Mouse (Mus musculus) limb, embryonic 11.5 days (tissue): ENCODE data around the gene Tbx21. TPM values are rescaled to one million over a fixed set of nuclear protein-coding genes. Genes with fewer than 3 reads are reported as not detected.
A peak's percentile ranks its signal among the peaks of the same experiment; 100 is the strongest.

Source experiments
- ATAC-seq: fragments of 200-750 bp; cut with Nextera tagmentation; 2 replicates; pipeline ENCODE4 v1.8.0; 2017; ENCODE audit warnings: low read depth; ENCODE audit not compliant: insufficient number of reproducible peaks, low FRiP score, low TSS enrichment
- DNase-seq: peaks from one replicate; pipeline ENCODE4 v3.0.0-alpha.2; 2015; ENCODE audit warnings: low spot score
- H3K27ac ChIP-seq: fragments of 300-500 bp; sonication (generic); replicated peaks from 2 replicates; pipeline ENCODE4 v1.5.1; 2014; ENCODE audit warnings: low read depth, mild to moderate bottlenecking, low read length
- H3K27me3 ChIP-seq: fragments of 300-500 bp; sonication (generic); 2 replicates; pipeline ENCODE4 v1.6.1; 2014; ENCODE audit warnings: mild to moderate bottlenecking, low read length, mixed read lengths; ENCODE audit not compliant: control insufficient read depth, insufficient read depth
- H3K36me3 ChIP-seq: fragments of 300-500 bp; sonication (generic); 2 replicates; pipeline ENCODE4 v1.6.1; 2014; ENCODE audit warnings: mild to moderate bottlenecking, low read length, moderate library complexity, mixed read lengths; ENCODE audit not compliant: control insufficient read depth, insufficient read depth
- H3K4me1 ChIP-seq: fragments of 300-500 bp; sonication (generic); 2 replicates; pipeline ENCODE4 v1.6.1; 2014; ENCODE audit warnings: low read length, mixed read lengths; ENCODE audit not compliant: control insufficient read depth, insufficient read depth
- H3K4me2 ChIP-seq: fragments of 300-500 bp; sonication (generic); 2 replicates; pipeline ENCODE4 v1.6.1; 2014; ENCODE audit warnings: low read depth, mild to moderate bottlenecking, moderate library complexity; ENCODE audit not compliant: severe bottlenecking
- H3K4me3 ChIP-seq: fragments of 300-500 bp; sonication (generic); 2 replicates; pipeline ENCODE4 v1.5.1; 2014; ENCODE audit warnings: low read depth, low read length
- H3K9ac ChIP-seq: fragments of 300-500 bp; sonication (generic); 2 replicates; pipeline ENCODE4 v1.6.1; 2014; ENCODE audit warnings: mild to moderate bottlenecking, low read length
- H3K9me3 ChIP-seq: fragments of 300-500 bp; sonication (generic); 2 replicates; pipeline ENCODE4 v1.6.1; 2016; ENCODE audit warnings: low read length; ENCODE audit not compliant: control insufficient read depth
- WGBS: fragments of 180-500 bp; shearing (Covaris S2); extraction: QIAGEN DNeasy Blood & Tissue Kit; methylation state at CpG from one replicate; pipeline ENCODE4 v1.1.7; 2014; 5-methylcytosine and 5-hydroxymethylcytosine counted together
- polyA plus RNA-seq: library from polyadenylated mRNA; unstranded; fragments of >200 nt; fragmentation: Nextera tagmentation; extraction: Ambion mirVana; gene quantifications from 2 replicates; pipeline ENCODE4 v1.2.1, GENCODE M21; 2014

Gene Tbx21
- not detected in 2 replicates for polyA plus RNA-seq

DNA sequence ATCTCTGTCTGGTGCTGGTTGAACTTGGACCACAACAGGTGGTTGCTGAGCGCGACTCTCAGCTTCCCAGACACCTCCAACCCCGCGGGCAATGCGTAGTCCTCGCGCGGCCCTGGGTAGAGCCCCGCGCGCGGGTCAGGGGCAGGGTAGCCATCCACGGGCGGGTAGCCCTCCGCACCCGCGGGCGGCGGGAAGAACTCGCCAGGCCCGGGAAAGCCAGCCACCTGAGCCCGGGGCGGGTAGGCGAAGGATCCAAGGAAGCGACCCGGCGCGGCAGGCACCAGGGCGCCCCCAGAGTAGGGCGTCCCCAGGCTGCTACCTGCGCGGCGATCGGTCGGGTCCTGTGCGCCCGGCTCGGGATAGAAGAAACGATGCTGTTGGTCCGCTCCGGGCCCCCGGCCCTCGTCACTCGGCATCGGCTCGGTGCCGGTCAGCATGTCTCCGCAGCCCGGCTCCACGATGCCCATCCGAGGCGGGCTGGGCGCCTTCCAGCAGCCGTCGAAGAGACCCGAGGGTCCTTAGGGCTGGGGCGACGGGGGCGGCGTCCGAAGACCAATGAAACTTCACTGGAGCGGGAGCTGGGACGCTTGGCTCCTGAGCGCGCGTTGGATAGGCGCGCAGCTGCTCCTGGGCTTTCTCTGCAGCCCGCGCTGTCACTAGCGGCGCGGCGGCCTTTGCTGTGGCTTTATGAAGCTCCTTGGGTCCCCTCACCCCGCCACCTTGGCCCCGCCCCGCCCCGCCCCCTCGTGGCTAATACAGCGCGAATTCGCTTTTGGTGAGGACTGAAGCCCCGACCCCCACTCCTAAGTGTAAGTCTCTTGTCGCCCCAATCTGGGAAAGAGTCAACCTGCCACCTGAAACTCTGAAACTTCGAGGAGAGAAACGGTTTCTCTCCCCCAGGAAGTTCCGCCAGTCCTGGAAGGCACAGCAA, at the start of gene Tbx21:
Tbx21 (minus strand) TSS at position 661 of the 931 bp plus-strand sequence.
- peaks cover 4% of the 10 kb centered on the region; the same call in 1 of the 2 replicates for H3K4me1 ChIP-seq
- H3K4me3 ChIP-seq, result peak within 1 kb of the TSS; percentile 33
- H3K4me2 ChIP-seq, result peak within 1 kb of the TSS; percentile 60
- H3K9ac ChIP-seq, result peak within 1 kb of the TSS; percentile 35; the same call in 1 of the 2 replicates
- peaks cover 55% of the 10 kb centered on the region for H3K27me3 ChIP-seq
- H3K36me3 ChIP-seq, result no peaks in the 10 kb centered on the region
- 1% methylated on average over 83 of the region's 87 CpGs for WGBS
- peak; percentile 56 for DNase-seq
- H3K27ac ChIP-seq, result no peak within 1 kb of the TSS
- H3K9me3 ChIP-seq, result no peaks in the 10 kb centered on the region
- peak; percentile 42; the same call in 1 of the 2 replicates for ATAC-seq

DNA sequence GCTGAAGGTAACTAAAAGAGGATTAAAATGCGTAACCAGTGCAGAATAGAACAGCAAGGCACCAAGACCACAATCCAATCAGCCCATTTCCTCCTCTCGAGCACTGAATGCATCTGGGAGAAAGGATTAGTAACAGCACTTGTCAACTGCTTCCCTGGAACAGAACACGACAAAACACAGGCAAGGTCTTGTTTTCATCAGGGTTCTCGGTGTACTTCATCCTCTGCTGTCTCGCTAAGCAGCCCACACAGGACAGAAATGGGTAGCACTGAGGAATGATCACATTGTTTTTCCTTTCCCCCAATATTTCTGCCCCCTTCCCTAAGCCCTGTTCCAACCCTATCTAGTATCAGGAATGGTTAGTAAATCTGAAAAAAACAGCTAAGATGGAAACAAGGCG, 45.2 kb upstream of the Tbx21 start:
- Histone ChIP-seq H3K27me3 (no peaks in the 10 kb centered on the region), H3K9ac (no peak overlapping the region), H3K4me2 (no peak overlapping the region), H3K4me3 (no peak overlapping the region), H3K9me3 (no peaks in the 10 kb centered on the region), H3K27ac (no peak overlapping the region), H3K4me1 (no peaks in the 10 kb centered on the region), H3K36me3 (peaks cover 40% of the 10 kb centered on the region)
- ATAC-seq (no peak), DNase-seq (no peak)
- WGBS, result 85% methylated on average over 6 of the region's 6 CpGs

DNA sequence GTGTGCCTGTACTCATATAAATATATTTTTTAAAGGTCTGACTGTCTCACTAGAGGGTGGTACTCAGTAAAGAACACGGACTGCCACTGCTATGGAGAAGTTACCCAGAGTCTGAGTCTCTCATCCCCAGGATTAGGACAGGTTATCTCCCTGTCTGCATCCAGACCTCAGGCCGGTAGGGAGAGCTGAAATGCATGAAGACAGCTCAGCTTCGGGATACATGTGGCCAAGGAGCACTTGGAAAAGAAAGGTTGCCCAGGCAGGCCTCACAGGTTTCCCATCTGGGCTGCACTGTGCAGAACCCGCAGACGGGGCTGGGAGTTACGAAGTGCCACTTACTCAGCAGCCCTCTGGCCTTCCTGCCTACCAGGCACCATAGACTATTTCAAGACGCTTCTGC, 41.9 kb upstream of the Tbx21 start:
- WGBS, result 84% methylated on average over 7 of the region's 7 CpGs
- H3K4me2 ChIP-seq, result no peak overlapping the region

DNA sequence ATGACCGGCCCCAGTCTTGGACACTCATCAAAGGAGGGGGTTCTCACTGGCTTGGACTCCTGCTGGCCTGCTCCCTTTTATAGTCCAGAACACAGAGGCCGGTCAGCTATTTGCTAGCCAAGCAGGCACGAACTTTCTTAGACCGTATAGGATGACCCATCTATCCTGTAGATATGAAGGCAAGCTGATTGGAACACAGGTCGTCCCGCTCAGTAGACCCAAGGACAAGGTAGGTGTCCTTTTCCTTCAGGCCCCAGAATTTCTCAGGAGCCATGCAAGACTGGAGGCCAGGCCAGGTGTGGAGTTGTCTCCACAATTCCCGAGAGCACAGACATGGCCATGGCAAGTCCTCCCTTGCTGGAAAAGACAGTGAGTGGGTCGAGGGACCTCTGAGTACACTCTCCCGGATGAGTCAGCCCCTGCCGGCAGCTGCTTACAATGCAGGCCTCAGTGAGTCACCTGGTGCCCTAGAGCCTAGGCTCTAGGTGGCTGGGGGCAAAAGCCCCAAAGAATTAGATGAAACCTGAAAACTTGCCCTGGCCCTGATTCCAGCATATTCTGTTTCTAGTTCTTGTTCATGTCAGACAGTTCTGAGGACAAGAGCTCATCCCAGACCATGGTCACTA, 37.6 kb upstream of the Tbx21 start:
- no peak for ATAC-seq
- no peak overlapping the region for H3K27ac ChIP-seq
- peaks cover 2% of the 10 kb centered on the region; the same call in 1 of the 2 replicates for H3K36me3 ChIP-seq
- H3K4me2 ChIP-seq, result peak overlapping the region; percentile 75; the same call in 1 of the 2 replicates
- 23% methylated on average over 10 of the region's 10 CpGs for WGBS
- H3K9ac ChIP-seq, result no peak overlapping the region
- DNase-seq, result peak; percentile 52
- H3K9me3 ChIP-seq, result no peaks in the 10 kb centered on the region
- H3K4me1 ChIP-seq, result peaks cover 26% of the 10 kb centered on the region
- no peaks in the 10 kb centered on the region for H3K27me3 ChIP-seq
- H3K4me3 ChIP-seq, result no peak overlapping the region

More for the DNA sequence above, 41.9 kb upstream of the Tbx21 start:
- no peaks in the 10 kb centered on the region for H3K9me3 ChIP-seq
- no peak for DNase-seq
- H3K36me3 ChIP-seq, result peaks cover 13% of the 10 kb centered on the region
- H3K4me1 ChIP-seq, result peaks cover 9% of the 10 kb centered on the region
- H3K27me3 ChIP-seq, result no peaks in the 10 kb centered on the region
- no peak overlapping the region for H3K27ac ChIP-seq
- no peak overlapping the region for H3K9ac ChIP-seq
- no peak for ATAC-seq
- H3K4me3 ChIP-seq, result no peak overlapping the region

DNA sequence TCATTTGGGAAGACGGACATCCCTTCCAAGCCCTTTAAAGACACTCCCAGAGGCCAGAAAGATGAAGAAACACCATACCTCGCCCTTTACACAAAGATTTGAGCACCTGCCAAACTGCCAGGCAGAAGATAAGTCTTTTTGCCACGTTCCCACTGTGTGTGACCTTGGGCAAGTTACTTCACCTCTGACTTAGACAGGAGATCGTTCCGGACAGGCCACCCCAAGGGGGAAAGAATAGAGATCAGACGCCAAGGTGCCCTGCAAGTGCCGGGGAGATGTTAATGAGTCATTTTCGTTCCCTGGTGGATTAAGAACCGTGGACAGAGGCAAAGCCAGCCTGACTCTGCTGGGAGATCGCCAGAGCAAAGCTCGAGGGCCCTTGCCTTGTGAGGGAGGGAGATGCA, 36.9 kb upstream of the Tbx21 start:
- H3K9ac ChIP-seq, result no peak overlapping the region

DNA sequence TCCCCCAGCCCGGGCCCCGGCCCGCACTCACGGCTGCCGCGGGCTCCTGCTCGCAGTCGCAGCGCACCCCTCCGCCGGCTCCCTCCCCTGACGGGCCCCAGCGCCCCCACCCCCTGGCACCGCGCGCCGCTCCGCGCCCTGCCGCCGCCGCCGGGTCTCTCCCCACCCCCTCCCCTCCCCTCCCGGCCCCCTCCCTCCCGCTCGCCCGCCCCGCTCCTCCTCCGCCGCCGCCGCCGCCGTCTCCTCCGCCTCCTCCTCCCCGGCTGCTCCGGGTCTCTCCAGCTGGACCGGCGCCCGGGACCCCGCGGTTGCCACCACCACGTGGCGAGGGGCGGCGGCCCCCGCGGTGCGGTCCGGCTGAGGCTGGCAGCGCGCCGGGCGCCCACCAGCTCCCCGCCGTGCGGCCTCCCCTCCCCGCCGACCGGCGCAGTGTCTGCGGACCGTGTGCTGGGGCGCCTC, 36.2 kb upstream of the Tbx21 start, which contains the start of gene Tbkbp1:
Tbkbp1 (minus strand) TSS at position 153 of the 459 bp plus-strand sequence.
- Histone ChIP-seq H3K4me3 (peak within 1 kb of the TSS; percentile 62), H3K4me2 (peak within 1 kb of the TSS; percentile 75), H3K4me1 (peaks cover 26% of the 10 kb centered on the region), H3K36me3 (no peaks in the 10 kb centered on the region), H3K27ac (peak within 1 kb of the TSS; percentile 93), H3K9me3 (no peaks in the 10 kb centered on the region), H3K27me3 (no peaks in the 10 kb centered on the region), H3K9ac (peak within 1 kb of the TSS; percentile 80)
- no peak for ATAC-seq
- 0% methylated on average over 27 of the region's 64 CpGs for WGBS
- DNase-seq, result peak; percentile 61

More for the DNA sequence above, 36.9 kb upstream of the Tbx21 start:
- Histone ChIP-seq H3K36me3 (peaks cover 2% of the 10 kb centered on the region; the same call in 1 of the 2 replicates), H3K27me3 (no peaks in the 10 kb centered on the region), H3K9me3 (no peaks in the 10 kb centered on the region), H3K27ac (no peak overlapping the region), H3K4me1 (peaks cover 26% of the 10 kb centered on the region), H3K4me3 (peak overlapping the region; percentile 62; the same call in 1 of the 2 replicates), H3K4me2 (peak overlapping the region; percentile 75; the same call in 1 of the 2 replicates)
- ATAC-seq (no peak), DNase-seq (peak; percentile 58)
- WGBS, result under 1% methylated on average over 11 of the region's 11 CpGs

DNA sequence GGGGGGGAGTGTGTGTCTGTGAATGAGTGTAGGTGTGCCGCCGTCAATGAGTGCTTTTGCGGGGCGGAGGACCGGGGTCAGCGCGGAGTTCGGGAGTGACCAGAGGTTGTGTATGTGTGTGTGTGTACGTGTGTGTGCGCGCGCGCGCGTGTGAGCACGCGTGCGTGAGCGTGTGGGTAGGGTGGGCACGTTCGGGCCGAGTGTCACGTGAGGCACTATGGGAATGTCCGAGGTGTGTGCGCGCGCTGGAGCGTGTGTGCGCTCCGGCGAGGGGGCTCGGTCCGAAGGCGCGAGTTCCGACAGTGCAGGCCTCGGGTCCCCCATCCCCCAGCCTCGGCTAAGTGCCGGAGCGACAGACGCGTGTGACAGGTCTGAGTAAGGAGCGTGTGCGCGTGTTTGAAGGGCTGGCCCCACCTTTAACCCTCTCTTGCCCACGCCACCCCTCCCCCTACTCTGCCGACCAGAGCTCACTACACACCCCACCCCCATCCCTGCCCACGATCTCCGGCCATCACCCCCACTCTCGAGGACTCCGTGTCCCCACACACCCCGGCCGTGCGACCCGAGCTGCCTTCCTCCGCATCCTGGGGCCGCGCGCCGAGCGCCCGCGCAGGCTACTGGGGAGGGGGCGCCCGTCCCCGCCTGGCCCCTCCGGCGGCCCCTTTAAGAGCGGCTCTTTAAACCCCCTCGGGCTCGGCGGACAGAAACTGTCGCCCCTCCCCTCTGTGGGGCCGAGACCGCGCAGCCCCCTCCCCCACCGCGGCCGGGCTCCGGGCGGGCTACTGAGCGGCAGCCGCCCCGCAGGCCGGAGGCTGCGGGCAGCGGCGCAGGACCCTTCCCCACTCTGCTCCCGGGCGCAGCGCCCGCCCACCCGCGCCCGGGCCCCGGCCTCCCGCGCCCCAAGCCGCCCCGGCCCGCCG, 35.5 kb upstream of the Tbx21 start:
- ATAC-seq (peak; percentile 72), DNase-seq (peak; percentile 88)
- WGBS, result under 1% methylated on average over 84 of the region's 102 CpGs
- peak overlapping the region; percentile 80 for H3K9ac ChIP-seq
- no peaks in the 10 kb centered on the region for H3K36me3 ChIP-seq
- H3K27ac ChIP-seq, result peak overlapping the region; percentile 93
- H3K9me3 ChIP-seq, result no peaks in the 10 kb centered on the region
- H3K4me1 ChIP-seq, result peaks cover 26% of the 10 kb centered on the region
- H3K27me3 ChIP-seq, result no peaks in the 10 kb centered on the region
- H3K4me3 ChIP-seq, result peak overlapping the region; percentile 62
- peak overlapping the region; percentile 75 for H3K4me2 ChIP-seq
